Mouse (Mus musculus) bone marrow, adult 2 months (tissue): ENCODE measurements around the gene Ptprn.

Experiments
- CTCF ChIP-seq: fragments of 200-500 bp; IDR thresholded peaks from 2 replicates; pipeline ENCODE4 v1.5.1; 2011; ENCODE audit warnings: low read length, control low read depth; ENCODE audit not compliant: control insufficient read depth, insufficient read depth
- POLR2A ChIP-seq: fragments of 200-500 bp; IDR thresholded peaks from 2 replicates; pipeline ENCODE4 v1.6.1; 2011; ENCODE audit warnings: low read depth, mild to moderate bottlenecking, control low read depth, low read length, borderline replicate concordance; ENCODE audit not compliant: control insufficient read depth

- TF ChIP-seq POLR2A (no peak), CTCF (no peak)
Observed at GRCm38 (mm10) chr1:75311694-75312093, 47.4 kb upstream of the Ptprn start.
